Mouse (Mus musculus) erythroblast, embryonic 14.5 days (primary cell): ENCODE results near the gene Adprh.
"Not testable (repeated sequence)": the region's sequence is repeated elsewhere in the genome, so short reads cannot be mapped to it uniquely, and the experiment has no call there.

Source experiments
- GATA1 ChIP-seq: IDR thresholded peaks from 2 replicates; pipeline ENCODE4 v1.6.1; 2012; ENCODE audit warnings: low read length, inconsistent platforms, mixed read lengths
- TAL1 ChIP-seq: IDR thresholded peaks from 3 replicates; pipeline ENCODE4 v1.6.1; 2012; ENCODE audit warnings: low read length, inconsistent platforms, mixed read lengths

DNA sequence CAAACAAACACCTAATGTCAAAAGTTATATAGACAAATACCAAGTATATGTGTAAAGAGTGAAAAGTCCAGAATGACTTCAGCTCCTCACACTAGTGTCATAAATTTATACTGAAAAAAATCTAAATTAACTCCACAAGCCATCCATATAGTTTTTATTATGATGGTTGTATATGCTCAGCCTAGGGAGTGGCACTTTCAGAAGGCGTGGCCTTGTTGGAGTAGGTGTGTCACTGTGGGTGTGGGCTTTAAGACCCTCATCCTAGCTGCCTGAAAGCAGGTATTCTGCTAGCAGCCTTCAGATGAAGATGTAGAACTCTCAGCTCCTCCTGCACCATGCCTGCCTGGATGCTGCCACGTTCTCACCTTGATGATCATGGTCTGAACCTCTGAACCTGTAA is 6.4 kb downstream of the Adprh start:
- not testable (repeated sequence) for TF ChIP-seq GATA1, TAL1
